ENCODE assay signal across 9 mouse cellular contexts in the genomic region with DNA sequence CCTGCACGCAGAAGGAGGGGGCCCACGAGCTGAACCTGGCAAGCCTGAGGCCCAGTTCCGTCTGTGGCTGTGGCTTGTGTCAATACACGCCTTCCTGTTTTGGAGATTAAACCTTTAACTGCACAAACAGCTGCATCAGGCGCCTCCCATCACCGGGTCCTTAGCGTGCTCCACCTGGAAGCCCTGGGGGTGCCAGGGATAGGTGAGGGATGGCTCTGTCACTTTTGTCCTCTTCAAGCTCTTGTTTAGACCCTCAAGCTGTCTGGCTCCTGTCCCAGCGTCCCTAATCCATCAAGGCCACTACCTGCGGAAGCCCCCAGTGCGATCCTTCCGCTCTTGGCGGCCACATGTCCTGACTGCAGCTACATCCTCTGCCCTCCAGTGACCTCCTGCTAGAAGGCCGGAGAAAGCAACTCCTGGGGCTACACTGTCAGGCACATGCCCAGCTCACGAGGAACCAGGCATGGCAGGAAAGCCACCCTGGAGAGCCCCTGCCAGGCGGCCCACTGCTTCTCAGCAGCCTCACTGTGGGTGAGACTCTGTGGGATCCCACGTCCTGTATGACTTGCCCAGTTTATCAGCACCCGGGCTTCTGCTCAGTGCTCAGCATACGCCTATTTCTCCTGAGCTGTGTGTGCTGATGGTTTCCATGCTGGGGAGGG. TPM values are rescaled to one million over a fixed set of nuclear protein-coding genes. Genes with fewer than 3 reads are reported as not detected.
DNase-seq lines count a peak whose midpoint lies in the region.
"Had no signal": no experiment of that assay in that cellular context is flagged by ENCODE, and none has a peak within 500 bp of the region (broad histone marks: within the 10 kb centered on the region; RNA-seq: fewer than 3 reads in every experiment).

No protein-coding gene starts in this region.

- H3K4me3 ChIP-seq in embryonic facial prominence, embryonic 10.5 days: no peak overlapping the region

- no peaks in the 10 kb centered on the region for H3K9me3 ChIP-seq in embryonic facial prominence, embryonic 10.5 days

- DNase-seq in adrenal gland, adult 2 months: peak; percentile 64
- DNase-seq in adrenal gland, adult 8-10 months: no peak
- DNase-seq in embryonic facial prominence, embryonic 10.5 days (ENCODE audit: low spot score): no peak
- DNase-seq in kidney, adult 8-10 months: peak; percentile 59 to 79
- DNase-seq in lung, postnatal 14 days: peak; percentile 70
- DNase-seq in thymus, postnatal 14 days: peak; percentile 80
- no peak for DNase-seq in layer of hippocampus, adult 9-11 months
- DNase-seq in cerebellum, adult 11-12 months: no peak

- H3K4me1 ChIP-seq in embryonic facial prominence, embryonic 10.5 days: peaks cover 44% of the 10 kb centered on the region

- WGBS in embryonic facial prominence, embryonic 10.5 days: 68% methylated on average over 18 of the region's 18 CpGs

- H3K36me3 ChIP-seq in embryonic facial prominence, embryonic 10.5 days (replicated peaks): no peaks in the 10 kb centered on the region

- H3K27ac ChIP-seq in embryonic facial prominence, embryonic 10.5 days (replicated peaks): peak overlapping the region; percentile 45

- no peaks in the 10 kb centered on the region; the same call in 1 of the 2 replicates for H3K27me3 ChIP-seq in embryonic facial prominence, embryonic 10.5 days (replicated peaks; ENCODE audit: low read depth, poor library complexity, severe bottlenecking)

RNA-seq across cellular contexts. Expression of gene Lfng, which starts 10.1 kb away (rescaled TPM):
- 10 to 100 TPM in 1 of 2 experiments, 1 to 10 TPM in 1; 9.5 to 14.5 TPM for total RNA-seq in adrenal gland, adult 2 months (2021)
- 59.0 and 60.2 TPM in 2 replicates for polyA plus RNA-seq in adrenal gland, adult 2 months (2012; rRNA removed)
- total RNA-seq in adrenal gland, adult 8-10 months (2022): 10 to 100 TPM; 11.6 to 18.9 (median 17.2) TPM
- polyA plus RNA-seq in embryonic facial prominence, embryonic 10.5 days (2016; fragmentation: Nextera tagmentation; extraction: Ambion mirVana): 11.7 and 14.9 TPM in 2 replicates

RNA-seq across cellular contexts. Expression of gene Grifin, which starts 32.2 kb away (rescaled TPM):
- total RNA-seq in adrenal gland, adult 2 months (2021): not detected
- polyA plus RNA-seq in adrenal gland, adult 2 months (2012; rRNA removed): not detected in 2 replicates
- not detected for total RNA-seq in adrenal gland, adult 8-10 months (2022)
- not detected in 2 replicates for polyA plus RNA-seq in embryonic facial prominence, embryonic 10.5 days (2016; fragmentation: Nextera tagmentation; extraction: Ambion mirVana)
- polyA plus RNA-seq: neural tube, embryonic 11.5 days had no signal

RNA-seq across cellular contexts. Expression of gene Ttyh3, which starts 51.8 kb away (rescaled TPM):
- total RNA-seq in adrenal gland, adult 2 months (2021): 10 to 100 TPM; 48.6 to 95.9 TPM
- polyA plus RNA-seq in adrenal gland, adult 2 months (2012; rRNA removed): 185 and 217 TPM in 2 replicates
- total RNA-seq in adrenal gland, adult 8-10 months (2022): 100 to 1,000 TPM in 1 of 4 experiments, 10 to 100 TPM in 3; 49.8 to 100 (median 77.4) TPM
- polyA plus RNA-seq in embryonic facial prominence, embryonic 10.5 days (2016; fragmentation: Nextera tagmentation; extraction: Ambion mirVana): 33.4 and 35.5 TPM in 2 replicates

Comparison
In these comparisons a context has a peak if more than half of its experiments do, and no peak if none do; other contexts are left out.
1. DNase-seq: peak in adrenal gland, adult 2 months (single experiment), kidney, adult 8-10 months (2 of 2), lung, postnatal 14 days (single experiment) and thymus, postnatal 14 days (single experiment); none in adrenal gland, adult 8-10 months (single experiment), embryonic facial prominence, embryonic 10.5 days (single experiment), layer of hippocampus, adult 9-11 months (single experiment) and cerebellum, adult 11-12 months (single experiment).